Mouse (Mus musculus): ENCODE results near the gene Kcp. TPM values are rescaled to one million over a fixed set of nuclear protein-coding genes. Genes with fewer than 3 reads are reported as not detected.
A peak's percentile ranks its signal among the peaks of the same experiment; 100 is the strongest.

Gene Kcp
- polyA plus RNA-seq (2014; fragmentation: Nextera tagmentation; extraction: Ambion mirVana) = 10.0 and 14.6 TPM in 2 replicates

GRCm38 (mm10) chr6:29507447-29508309, at the start of gene Kcp:
Gene Kcp (minus strand): TSS chr6:29507952.
- no peaks in the 10 kb centered on the region; the same call in 1 of the 2 replicates for H3K4me1 ChIP-seq (ENCODE audit: control insufficient read depth, insufficient read depth, low read length)
- H3K9me3 ChIP-seq (replicated peaks; ENCODE audit: control insufficient read depth, low read length) = no peaks in the 10 kb centered on the region
- WGBS = under 1% methylated on average over 47 of the region's 47 CpGs
- no peak within 1 kb of the TSS for H3K27ac ChIP-seq (replicated peaks; ENCODE audit: low read depth, low read length)
- H3K36me3 ChIP-seq (replicated peaks; ENCODE audit: control insufficient read depth, insufficient read depth, low read depth, low read length) = no peaks in the 10 kb centered on the region
- peak within 1 kb of the TSS; percentile 55 for H3K4me3 ChIP-seq (ENCODE audit: low read depth, low read length)
- DNase-seq (ENCODE audit: low spot score) (peak; percentile 74), ATAC-seq (replicated peaks; ENCODE audit: insufficient number of reproducible peaks, low FRiP score, low TSS enrichment, low read depth) (peak; percentile 63; the same call in 1 of the 2 replicates)
- H3K9ac ChIP-seq (replicated peaks; ENCODE audit: low read length) = peak within 1 kb of the TSS; percentile 77
- H3K27me3 ChIP-seq (ENCODE audit: control insufficient read depth, insufficient read depth, low read length) = no peaks in the 10 kb centered on the region; the same call in 1 of the 2 replicates
- H3K4me2 ChIP-seq (ENCODE audit: low read depth, low read length) = peak within 1 kb of the TSS; percentile 67

- H3K9me3 ChIP-seq (replicated peaks; ENCODE audit: control insufficient read depth, low read length) = no peaks in the 10 kb centered on the region
- H3K4me1 ChIP-seq (ENCODE audit: control insufficient read depth, insufficient read depth, low read length) = no peaks in the 10 kb centered on the region
- no peak overlapping the region for H3K27ac ChIP-seq (replicated peaks; ENCODE audit: low read depth, low read length)
- DNase-seq (ENCODE audit: low spot score) (no peak), ATAC-seq (replicated peaks; ENCODE audit: insufficient number of reproducible peaks, low FRiP score, low TSS enrichment, low read depth) (no peak)
- no peak overlapping the region for H3K4me2 ChIP-seq (ENCODE audit: low read depth, low read length)
- no peak overlapping the region for H3K9ac ChIP-seq (replicated peaks; ENCODE audit: low read length)
- no peaks in the 10 kb centered on the region for H3K27me3 ChIP-seq (ENCODE audit: control insufficient read depth, insufficient read depth, low read length)
- WGBS = 94% methylated on average over 2 of the region's 2 CpGs
- peaks cover 11% of the 10 kb centered on the region for H3K36me3 ChIP-seq (replicated peaks; ENCODE audit: control insufficient read depth, insufficient read depth, low read depth, low read length)
- H3K4me3 ChIP-seq (ENCODE audit: low read depth, low read length) = no peak overlapping the region
These were observed 49.4 kb upstream of the Kcp start for GRCm38 (mm10) chr6:29557112-29557511.

- H3K4me3 ChIP-seq (ENCODE audit: low read depth, low read length) = no peak overlapping the region
- no peak overlapping the region for H3K9ac ChIP-seq (replicated peaks; ENCODE audit: low read length)
- H3K9me3 ChIP-seq (replicated peaks; ENCODE audit: control insufficient read depth, low read length) = no peaks in the 10 kb centered on the region
- no peaks in the 10 kb centered on the region for H3K27me3 ChIP-seq (ENCODE audit: control insufficient read depth, insufficient read depth, low read length)
- H3K27ac ChIP-seq (replicated peaks; ENCODE audit: low read depth, low read length) = no peak overlapping the region
- 88% methylated on average over 2 of the region's 2 CpGs for WGBS
- H3K36me3 ChIP-seq (replicated peaks; ENCODE audit: control insufficient read depth, insufficient read depth, low read depth, low read length) = peaks cover 3% of the 10 kb centered on the region; the same call in 1 of the 2 replicates
- no peaks in the 10 kb centered on the region for H3K4me1 ChIP-seq (ENCODE audit: control insufficient read depth, insufficient read depth, low read length)
- ATAC-seq (replicated peaks; ENCODE audit: insufficient number of reproducible peaks, low FRiP score, low TSS enrichment, low read depth) = no peak
- no peak for DNase-seq (ENCODE audit: low spot score)
- H3K4me2 ChIP-seq (ENCODE audit: low read depth, low read length) = no peak overlapping the region
These were observed 44.8 kb upstream of the Kcp start for GRCm38 (mm10) chr6:29552526-29552925.

GRCm38 (mm10) chr6:29548086-29548485, 40.3 kb upstream of the Kcp start:
- Histone ChIP-seq H3K27ac (replicated peaks; ENCODE audit: low read depth, low read length) (no peak overlapping the region), H3K27me3 (ENCODE audit: control insufficient read depth, insufficient read depth, low read length) (no peaks in the 10 kb centered on the region), H3K4me1 (ENCODE audit: control insufficient read depth, insufficient read depth, low read length) (no peaks in the 10 kb centered on the region), H3K36me3 (replicated peaks; ENCODE audit: control insufficient read depth, insufficient read depth, low read depth, low read length) (peaks cover 3% of the 10 kb centered on the region), H3K9ac (replicated peaks; ENCODE audit: low read length) (no peak overlapping the region), H3K4me2 (ENCODE audit: low read depth, low read length) (no peak overlapping the region), H3K9me3 (replicated peaks; ENCODE audit: control insufficient read depth, low read length) (no peaks in the 10 kb centered on the region), H3K4me3 (ENCODE audit: low read depth, low read length) (no peak overlapping the region)
- DNase-seq (ENCODE audit: low spot score) (no peak), ATAC-seq (replicated peaks; ENCODE audit: insufficient number of reproducible peaks, low FRiP score, low TSS enrichment, low read depth) (no peak)
- 86% methylated on average over 1 of the region's 1 CpGs for WGBS

GRCm38 (mm10) chr6:29547582-29547981, 39.8 kb upstream of the Kcp start:
- no peaks in the 10 kb centered on the region for H3K9me3 ChIP-seq (replicated peaks; ENCODE audit: control insufficient read depth, low read length)
- H3K4me3 ChIP-seq (ENCODE audit: low read depth, low read length) = no peak overlapping the region
- H3K36me3 ChIP-seq (replicated peaks; ENCODE audit: control insufficient read depth, insufficient read depth, low read depth, low read length) = peaks cover 3% of the 10 kb centered on the region
- no peaks in the 10 kb centered on the region for H3K27me3 ChIP-seq (ENCODE audit: control insufficient read depth, insufficient read depth, low read length)
- H3K9ac ChIP-seq (replicated peaks; ENCODE audit: low read length) = no peak overlapping the region
- no peak overlapping the region for H3K4me2 ChIP-seq (ENCODE audit: low read depth, low read length)
- DNase-seq (ENCODE audit: low spot score) (no peak), ATAC-seq (replicated peaks; ENCODE audit: insufficient number of reproducible peaks, low FRiP score, low TSS enrichment, low read depth) (no peak)
- no peaks in the 10 kb centered on the region for H3K4me1 ChIP-seq (ENCODE audit: control insufficient read depth, insufficient read depth, low read length)
- H3K27ac ChIP-seq (replicated peaks; ENCODE audit: low read depth, low read length) = no peak overlapping the region

- no peaks in the 10 kb centered on the region; the same call in none of the 2 replicates for H3K36me3 ChIP-seq (replicated peaks; ENCODE audit: control insufficient read depth, insufficient read depth, low read depth, low read length)
These were observed 37.9 kb upstream of the Kcp start for GRCm38 (mm10) chr6:29545611-29546010.

GRCm38 (mm10) chr6:29540956-29541355, 33.2 kb upstream of the Kcp start:
- no peak for ATAC-seq (replicated peaks; ENCODE audit: insufficient number of reproducible peaks, low FRiP score, low TSS enrichment, low read depth)
- H3K36me3 ChIP-seq (replicated peaks; ENCODE audit: control insufficient read depth, insufficient read depth, low read depth, low read length) = no peaks in the 10 kb centered on the region; the same call in none of the 2 replicates
- H3K4me1 ChIP-seq (ENCODE audit: control insufficient read depth, insufficient read depth, low read length) = no peaks in the 10 kb centered on the region
- no peaks in the 10 kb centered on the region for H3K27me3 ChIP-seq (ENCODE audit: control insufficient read depth, insufficient read depth, low read length)
- no peak overlapping the region for H3K27ac ChIP-seq (replicated peaks; ENCODE audit: low read depth, low read length)
- DNase-seq (ENCODE audit: low spot score) = no peak
- no peak overlapping the region for H3K9ac ChIP-seq (replicated peaks; ENCODE audit: low read length)
- no peak overlapping the region for H3K4me3 ChIP-seq (ENCODE audit: low read depth, low read length)
- 91% methylated on average over 1 of the region's 1 CpGs for WGBS
- H3K9me3 ChIP-seq (replicated peaks; ENCODE audit: control insufficient read depth, low read length) = no peaks in the 10 kb centered on the region
- no peak overlapping the region for H3K4me2 ChIP-seq (ENCODE audit: low read depth, low read length)

More at GRCm38 (mm10) chr6:29545611-29546010, 37.9 kb upstream of the Kcp start:
- no peak for DNase-seq (ENCODE audit: low spot score)
- no peaks in the 10 kb centered on the region for H3K4me1 ChIP-seq (ENCODE audit: control insufficient read depth, insufficient read depth, low read length)
- WGBS = 92% methylated on average over 2 of the region's 2 CpGs
- H3K9ac ChIP-seq (replicated peaks; ENCODE audit: low read length) = no peak overlapping the region
- no peaks in the 10 kb centered on the region for H3K9me3 ChIP-seq (replicated peaks; ENCODE audit: control insufficient read depth, low read length)
- no peak overlapping the region for H3K4me3 ChIP-seq (ENCODE audit: low read depth, low read length)
- ATAC-seq (replicated peaks; ENCODE audit: insufficient number of reproducible peaks, low FRiP score, low TSS enrichment, low read depth) = no peak
- no peak overlapping the region for H3K4me2 ChIP-seq (ENCODE audit: low read depth, low read length)
- H3K27ac ChIP-seq (replicated peaks; ENCODE audit: low read depth, low read length) = no peak overlapping the region
- no peaks in the 10 kb centered on the region for H3K27me3 ChIP-seq (ENCODE audit: control insufficient read depth, insufficient read depth, low read length)

GRCm38 (mm10) chr6:29540223-29540622, 32.5 kb upstream of the Kcp start:
- H3K9me3 ChIP-seq (replicated peaks; ENCODE audit: control insufficient read depth, low read length) = no peaks in the 10 kb centered on the region
- H3K9ac ChIP-seq (replicated peaks; ENCODE audit: low read length) = no peak overlapping the region
- no peaks in the 10 kb centered on the region for H3K4me1 ChIP-seq (ENCODE audit: control insufficient read depth, insufficient read depth, low read length)
- 88% methylated on average over 6 of the region's 6 CpGs for WGBS
- no peak overlapping the region for H3K4me3 ChIP-seq (ENCODE audit: low read depth, low read length)
- no peak overlapping the region for H3K27ac ChIP-seq (replicated peaks; ENCODE audit: low read depth, low read length)
- no peaks in the 10 kb centered on the region; the same call in none of the 2 replicates for H3K36me3 ChIP-seq (replicated peaks; ENCODE audit: control insufficient read depth, insufficient read depth, low read depth, low read length)
- ATAC-seq (replicated peaks; ENCODE audit: insufficient number of reproducible peaks, low FRiP score, low TSS enrichment, low read depth) (no peak), DNase-seq (ENCODE audit: low spot score) (no peak)
- no peaks in the 10 kb centered on the region for H3K27me3 ChIP-seq (ENCODE audit: control insufficient read depth, insufficient read depth, low read length)
- no peak overlapping the region for H3K4me2 ChIP-seq (ENCODE audit: low read depth, low read length)
